Mouse (Mus musculus) fat pad, adult 2 months (tissue): ENCODE results near the gene Jup.
"Not testable (repeated sequence)": the region's sequence is repeated elsewhere in the genome, so short reads cannot be mapped to it uniquely, and the experiment has no call there.

Source experiments
- DNase-seq: peaks from one replicate; pipeline ENCODE4 v3.0.0-alpha.2; 2011; ENCODE audit warnings: low read depth, low spot score; ENCODE audit errors: extremely low read depth

Gene Jup

DNA sequence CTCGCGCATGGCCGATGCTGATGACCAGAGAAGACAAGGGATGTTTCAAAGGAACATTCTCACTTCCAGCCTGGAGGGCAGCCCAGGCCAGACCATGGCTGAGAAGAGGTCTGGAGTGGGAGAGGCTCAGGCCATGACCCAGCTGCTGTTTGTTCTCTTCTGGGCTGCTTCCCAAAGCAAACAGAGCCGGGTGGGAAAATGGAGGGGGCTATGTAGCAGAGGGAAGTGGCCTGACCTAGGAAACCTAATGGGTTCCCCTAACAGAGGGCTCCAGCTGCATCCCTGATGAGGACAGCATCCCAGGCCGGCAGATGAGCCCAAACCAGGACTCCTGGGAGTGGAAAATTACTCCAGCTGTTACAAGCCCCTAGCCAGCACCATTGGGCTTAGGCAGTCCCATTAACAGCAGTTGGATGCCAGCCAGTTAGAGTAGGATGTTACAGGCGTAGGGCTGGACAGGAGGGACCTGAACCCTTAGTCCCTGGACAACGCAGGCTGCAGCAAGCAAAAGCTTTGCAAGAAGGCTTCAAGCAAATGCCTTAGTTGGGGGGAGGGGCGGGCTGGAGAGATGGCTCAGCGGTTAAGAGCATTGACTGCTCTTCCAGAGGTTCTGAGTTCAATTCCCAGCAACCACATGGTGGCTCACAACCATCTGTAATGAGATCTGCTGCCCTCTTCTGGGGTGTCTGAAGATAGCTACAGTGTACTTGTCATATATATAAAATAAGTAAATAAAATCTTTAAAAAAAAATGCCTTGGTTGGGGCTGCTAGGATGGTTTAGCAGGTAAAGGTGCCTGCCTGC is 6.3 kb downstream of the Jup start:
- no peak for DNase-seq

DNA sequence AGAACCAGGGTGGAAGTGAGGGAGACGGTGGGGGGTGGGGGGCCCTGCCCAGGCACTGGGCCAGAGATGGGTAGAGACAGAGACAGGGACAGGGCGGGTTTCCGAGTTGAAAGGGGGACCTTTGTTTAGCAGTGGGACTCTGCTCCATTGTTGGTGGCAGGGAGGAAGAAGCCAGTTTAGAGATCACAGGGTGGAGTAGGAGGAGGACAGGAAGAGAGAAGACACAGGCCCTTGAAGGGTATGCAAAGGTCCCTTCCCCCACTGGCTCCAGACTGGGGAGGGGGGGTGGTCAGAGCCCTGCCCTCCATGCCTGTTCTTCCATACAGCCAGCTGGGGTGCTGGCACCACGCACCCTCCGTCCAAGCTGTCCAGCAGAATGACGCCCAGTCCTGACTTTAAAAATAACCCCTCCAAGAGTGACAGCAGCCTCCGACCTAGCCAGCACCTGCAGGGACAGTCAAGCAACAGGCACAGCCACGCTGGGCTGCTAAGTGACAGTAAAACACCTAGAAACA is 7.6 kb downstream of the Jup start:
- DNase-seq: no peak

DNA sequence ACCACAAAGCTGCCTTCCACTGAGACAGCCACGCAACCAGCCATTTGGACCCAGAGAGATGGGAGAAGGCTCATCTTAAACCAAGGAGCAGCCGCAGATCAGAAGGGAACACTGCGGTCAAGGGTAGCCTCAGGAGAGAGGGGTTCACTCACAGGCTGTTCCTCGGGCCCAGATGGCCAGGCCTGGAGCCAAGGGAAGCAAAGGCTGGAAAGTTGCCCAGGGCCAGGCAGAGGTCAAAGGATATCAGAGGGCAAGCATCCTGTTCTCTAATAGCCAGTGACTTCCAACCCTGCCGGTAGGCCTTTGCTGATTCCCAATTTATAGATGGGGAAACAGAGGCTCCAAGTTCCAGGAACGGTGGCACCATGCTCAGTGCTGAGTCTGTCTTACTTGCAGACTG is 9.0 kb downstream of the Jup start:
- no peak for DNase-seq

DNA sequence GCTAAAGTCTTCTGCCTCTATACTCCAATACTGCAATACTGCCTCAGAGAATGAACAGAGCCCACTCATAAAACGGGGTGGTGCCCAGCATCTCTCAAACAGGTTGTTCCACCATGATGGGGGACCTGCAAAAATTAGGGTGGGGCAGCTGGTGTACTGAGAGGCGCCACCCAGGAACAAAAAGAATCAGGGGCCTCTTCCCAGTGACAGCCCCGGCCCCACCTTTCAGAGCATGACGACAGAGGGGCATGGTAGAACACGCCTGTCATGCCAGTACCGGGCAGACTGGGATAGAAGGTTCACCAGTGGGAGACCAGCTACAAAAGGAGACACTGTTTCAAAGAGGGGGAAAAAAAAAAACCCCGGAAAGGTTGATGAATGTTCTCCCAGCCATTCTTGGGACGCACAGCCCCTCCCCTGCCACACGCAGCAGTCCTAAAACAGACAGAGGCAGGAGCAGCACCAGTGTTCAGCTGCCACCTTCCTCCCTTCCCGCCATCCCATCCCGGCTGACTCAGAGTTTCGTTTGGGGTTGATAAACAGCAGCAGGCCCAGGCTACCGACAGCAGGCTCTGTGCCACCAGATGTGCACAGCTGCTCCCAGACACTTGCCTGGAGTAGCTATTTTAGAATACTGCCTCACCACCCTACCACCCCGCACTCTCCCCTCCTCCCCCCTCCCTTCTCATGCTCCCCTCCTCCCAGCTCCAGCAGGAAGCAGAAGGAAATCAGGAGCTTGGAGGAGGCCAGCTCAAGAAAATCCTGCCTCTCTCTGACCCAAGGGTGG is 9.8 kb downstream of the Jup start:
- no peak for DNase-seq

DNA sequence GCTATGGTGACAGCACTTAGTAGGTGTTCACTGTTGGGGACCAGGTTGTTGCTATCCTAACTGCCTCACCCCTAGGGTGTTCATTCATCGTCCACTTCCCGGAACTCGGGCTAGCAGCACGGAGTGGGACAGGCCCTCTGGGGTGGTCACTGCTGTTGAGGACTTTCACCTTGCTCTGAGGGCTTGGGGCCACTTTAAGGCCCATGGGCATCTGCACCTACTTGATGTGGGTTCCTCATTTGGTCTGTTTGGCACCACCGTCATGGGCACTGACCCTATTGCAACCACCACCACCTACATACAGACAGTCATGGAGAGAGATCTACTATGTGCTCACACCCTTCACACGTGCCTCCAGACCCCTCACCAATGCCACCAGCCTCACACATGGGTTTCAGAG is 10.5 kb downstream of the Jup start:
- DNase-seq: no peak

DNA sequence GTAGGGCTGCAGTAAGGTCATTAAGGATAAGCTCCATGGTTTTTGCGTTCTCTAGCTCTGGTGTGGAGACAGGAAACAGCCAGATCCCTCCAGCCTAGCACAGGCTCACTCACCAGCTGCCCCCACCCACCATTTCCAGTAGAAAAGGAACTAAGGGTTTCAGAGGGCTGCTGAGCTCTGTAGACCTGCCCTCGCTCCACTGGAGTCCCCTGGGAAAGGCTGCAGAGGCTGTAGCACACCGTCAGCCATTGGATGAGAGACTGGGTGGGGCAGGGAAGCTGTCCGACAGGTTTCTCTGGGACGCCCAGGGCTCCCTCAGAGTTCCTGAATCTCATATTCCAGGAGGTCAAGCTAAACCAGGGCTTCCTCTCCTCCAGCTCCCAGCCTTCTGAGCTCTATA is 11.0 kb downstream of the Jup start:
- no peak for DNase-seq

DNA sequence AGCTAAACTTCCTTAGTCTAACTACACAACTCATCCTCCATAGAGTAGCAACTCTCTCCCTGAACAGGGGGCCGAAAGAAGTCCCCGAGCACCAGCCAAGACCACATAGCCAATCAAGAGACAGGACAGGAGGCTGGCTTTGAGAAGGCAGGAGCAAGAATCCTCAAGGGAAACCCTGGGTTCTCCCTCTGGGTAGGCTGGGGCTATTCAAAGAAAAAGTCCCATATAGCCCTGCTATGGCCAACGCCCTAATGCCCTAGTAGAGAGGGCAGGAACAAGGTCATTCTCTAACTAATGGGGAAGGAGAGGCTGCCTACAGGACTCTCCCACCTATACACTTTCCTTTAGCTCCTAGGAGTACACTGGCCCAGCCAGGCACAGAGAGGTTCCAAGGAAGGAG is 12.5 kb downstream of the Jup start:
- no peak for DNase-seq

DNA sequence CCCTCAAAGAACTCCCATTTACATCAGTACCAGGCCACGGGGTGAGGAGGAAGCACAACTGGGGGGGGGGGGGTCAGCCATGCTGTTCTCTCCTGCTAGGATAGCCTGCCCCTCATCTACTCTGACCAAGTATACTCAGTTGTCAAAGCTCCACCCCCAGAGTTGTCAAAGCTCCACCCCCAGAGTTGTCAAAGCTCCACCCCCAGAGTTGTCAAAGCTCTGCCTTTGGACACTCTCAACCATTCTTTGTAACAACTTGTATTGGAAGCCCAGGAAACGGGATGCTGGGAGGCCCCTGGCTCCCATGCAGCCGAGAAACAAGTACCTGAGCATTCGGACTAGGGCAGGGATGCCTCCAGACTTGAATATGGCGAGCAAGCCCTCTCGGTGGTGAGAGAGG is 14.9 kb downstream of the Jup start:
- no peak for DNase-seq

DNA sequence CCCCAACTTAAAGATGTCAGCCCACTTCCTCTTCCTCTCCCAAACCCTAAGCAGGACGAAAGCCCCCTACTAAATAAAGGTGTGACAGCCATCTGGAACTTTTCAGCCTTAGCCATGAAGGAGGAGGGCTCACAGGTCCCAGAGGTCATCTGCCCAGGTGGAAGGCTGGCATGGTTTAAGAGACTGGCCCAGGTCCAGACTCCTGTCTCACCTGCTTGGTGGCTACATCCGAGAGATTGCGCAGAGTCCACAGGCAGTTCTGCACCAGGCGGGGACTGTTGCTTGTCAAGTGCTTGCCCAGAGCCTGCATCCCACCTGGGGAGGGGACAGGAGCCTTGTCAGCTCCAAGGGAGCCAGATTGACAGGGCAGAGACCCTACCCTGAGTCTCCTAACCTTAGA is 18.3 kb downstream of the Jup start:
- no peak for DNase-seq

DNA sequence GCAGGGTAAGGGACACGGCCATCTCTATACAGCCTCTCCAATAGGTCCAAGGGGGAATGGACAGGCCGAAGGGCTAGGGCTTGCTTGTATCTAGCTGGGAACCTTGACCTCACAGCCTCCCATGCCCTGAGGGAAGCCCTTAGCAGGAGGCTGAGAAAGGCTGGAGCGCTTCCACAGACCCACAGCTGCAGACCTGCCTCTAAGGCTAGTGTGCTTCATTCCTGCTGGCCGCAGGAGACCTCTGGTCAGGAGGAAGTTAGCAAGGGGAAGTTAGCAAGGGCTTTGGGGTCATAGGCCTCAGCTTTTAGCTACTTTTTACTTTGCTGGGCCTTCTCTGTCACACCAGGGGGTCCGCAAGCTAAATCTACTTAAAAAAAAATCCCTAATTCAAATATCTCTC is 19.1 kb downstream of the Jup start:
- DNase-seq: no peak

DNA sequence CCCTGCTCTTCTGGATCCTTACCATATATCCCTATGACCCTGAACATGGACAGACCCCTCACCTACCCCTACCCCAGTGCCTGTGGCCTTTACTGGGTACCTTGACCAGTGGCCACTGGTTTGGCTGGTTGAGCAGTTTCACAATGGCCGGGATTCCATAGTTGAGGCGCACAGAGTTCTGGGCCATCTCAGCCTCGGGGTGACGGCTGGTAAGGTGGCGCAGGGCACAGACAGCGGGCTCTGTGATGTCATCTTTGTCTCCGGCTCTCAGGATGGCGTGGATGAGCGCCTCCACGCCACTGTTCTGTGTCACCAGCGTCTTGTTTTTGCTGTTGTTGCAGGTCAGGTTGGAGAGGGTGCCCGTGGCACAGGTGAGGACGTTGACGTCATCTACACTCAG is 19.6 kb downstream of the Jup start:
- DNase-seq: no peak

DNA sequence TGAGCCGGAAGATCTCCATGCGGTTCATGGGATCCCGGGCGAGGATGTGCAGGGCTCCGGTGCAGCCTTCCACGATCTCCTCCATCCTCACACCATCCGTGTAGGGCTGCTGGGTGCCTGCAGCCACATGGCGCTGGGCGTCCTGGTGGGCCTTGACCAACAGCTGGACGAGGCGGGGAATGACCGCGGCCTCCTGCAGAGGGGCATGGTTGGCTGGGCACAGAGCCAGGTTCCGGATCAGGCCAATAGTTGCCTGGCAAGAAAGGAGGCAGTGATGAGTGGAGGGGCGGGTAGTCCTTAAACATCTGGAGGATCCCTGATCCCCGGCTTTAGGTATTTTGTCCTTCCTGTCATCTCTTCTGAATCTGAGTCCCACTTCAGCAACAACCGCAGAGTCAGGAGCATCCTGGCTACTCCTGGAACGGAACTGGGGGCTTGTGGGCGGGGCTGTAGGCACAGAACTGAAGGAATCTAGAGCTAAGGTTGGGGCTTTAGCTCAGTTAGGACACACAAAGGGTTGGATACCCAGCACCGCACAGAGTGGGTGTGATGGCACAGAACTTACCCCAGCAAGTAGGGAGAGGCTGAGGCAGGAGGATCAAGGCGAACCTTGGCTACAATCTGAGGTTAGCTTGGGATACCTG is 20.7 kb downstream of the Jup start:
- no peak for DNase-seq

DNA sequence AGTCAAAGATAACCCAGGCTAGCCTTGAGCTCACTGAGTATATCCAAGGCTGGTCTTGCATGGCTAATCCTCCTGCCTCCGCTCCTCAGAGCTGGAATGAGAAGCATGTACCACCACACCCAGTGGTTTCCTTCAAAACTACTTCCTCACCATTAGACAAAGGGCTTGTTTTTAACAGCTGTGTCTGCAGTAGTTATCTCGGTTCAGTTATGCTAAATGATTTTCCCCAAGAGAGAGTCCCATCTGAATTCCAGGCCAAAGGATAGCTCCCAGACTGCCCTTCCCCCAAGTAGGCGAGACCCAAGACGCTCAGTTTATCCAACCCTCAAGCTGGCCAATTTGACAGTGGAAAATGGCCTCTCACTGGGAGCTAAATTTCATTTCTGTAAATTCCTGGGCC is 21.6 kb downstream of the Jup start:
- DNase-seq: no peak

DNA sequence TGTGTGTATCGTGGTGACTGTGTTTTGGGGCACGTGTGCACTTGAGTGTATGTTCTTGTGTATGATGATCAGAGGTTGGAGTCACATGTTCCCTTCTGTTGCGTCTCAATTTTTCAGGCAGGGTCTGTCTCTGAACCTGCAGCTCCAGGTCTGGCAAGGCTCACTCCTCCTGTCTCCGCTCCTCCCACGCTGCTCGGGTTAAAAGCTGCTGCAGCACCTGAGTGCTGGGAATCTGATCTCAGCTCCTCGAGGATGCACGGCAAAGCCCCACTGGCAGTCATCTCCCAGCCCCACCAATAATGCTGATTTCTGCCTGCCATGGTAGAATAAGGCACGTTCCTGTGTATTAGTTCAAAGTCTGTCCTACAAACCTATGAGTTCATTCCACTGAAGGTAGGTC is 22.4 kb downstream of the Jup start:
- DNase-seq: no peak

DNA sequence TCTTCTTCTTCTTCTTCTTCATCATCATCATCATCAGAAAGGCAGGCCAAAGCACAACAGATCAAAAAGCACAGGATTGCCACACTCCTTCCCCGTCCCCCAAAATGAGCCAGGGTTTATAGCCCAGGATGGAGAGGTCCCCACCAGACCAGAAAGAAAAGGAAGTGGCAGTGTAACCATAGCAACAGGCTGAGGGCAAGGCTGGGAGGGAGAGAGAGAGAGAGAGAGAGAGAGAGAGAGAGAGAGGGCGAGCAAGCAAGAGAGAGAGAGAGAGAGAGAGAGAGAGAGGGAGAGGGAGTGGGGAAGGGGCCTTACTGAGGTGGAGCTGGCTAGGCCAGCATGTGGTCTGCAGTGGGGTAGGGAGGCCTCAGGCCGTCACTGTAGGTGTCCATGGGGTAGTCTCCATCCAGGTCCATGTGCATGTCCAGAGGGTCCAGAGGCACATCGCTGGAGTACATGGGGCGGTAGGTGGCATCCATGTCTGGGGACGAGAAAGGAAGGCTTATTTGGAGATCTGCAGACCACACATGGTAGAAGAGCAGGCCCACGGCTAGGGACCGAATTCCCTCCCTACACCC is 25.5 kb downstream of the Jup start:
- no peak for DNase-seq

DNA sequence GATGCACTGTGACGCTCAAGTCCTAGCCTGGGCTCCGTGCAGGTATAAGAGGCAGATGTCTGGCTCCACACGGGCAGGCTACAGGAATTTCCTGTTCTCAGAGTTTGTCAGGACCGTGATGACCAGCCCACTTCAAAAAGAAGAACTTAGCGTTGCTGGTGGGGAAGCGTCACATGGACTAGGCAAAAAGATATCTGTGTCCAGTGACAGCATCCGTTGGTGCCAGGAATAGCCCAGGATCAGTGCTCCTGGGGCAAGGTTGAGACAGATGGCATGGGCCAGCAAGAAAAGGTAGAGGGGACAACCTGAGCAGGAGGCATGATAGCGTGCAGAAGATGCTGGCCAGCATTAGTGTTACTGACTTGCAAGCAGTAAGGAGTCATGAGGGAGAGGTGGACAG is 27.7 kb downstream of the Jup start:
- no peak for DNase-seq

DNA sequence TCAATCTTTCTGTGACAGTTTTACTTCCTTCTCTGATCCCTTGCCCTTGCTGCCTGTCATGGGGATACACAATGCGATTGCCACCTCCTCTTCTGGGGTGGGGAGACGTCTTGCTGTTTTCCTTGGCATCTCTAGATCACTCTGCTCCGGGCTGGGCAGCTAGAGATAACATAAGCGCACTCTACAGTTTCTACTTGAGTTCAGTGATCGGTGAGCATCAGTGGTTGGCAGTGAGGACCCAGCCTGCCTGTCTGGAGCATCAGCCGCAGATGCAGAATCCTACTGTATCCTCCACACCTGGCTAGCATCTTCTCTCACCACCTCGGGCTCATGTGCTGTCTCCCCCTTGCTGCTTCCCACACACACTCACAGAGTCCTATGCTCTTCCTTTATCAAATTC is 28.4 kb downstream of the Jup start:
- no peak for DNase-seq

DNA sequence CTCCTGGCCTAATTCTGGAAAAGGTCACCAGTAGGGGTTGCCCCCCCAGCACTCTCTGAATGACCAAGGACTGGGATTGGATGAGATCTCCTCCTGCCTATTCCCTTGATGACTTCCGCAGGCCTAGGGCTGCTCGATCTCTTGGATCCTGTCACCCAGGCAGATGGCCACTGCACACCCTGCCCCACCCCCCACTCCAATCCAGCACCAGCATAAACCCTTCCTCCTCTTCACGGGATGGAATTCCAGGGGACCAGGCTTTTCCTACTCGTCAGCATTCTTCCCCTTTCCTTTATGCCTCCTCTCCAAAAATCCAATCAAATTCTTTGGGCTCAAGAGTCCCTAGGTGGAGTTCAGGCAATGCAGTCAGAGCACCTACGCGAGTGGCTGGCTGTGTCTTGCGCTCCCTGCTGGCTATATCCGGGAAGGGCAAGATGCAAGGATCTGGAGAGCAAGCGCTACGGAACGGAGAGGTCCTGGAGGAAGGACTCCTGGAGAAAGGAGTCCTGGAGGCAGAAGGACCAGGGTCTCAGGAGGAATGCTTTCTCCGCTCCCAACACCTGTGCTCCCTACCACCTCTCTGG is 34.5 kb downstream of the Jup start:
- DNase-seq: no peak

DNA sequence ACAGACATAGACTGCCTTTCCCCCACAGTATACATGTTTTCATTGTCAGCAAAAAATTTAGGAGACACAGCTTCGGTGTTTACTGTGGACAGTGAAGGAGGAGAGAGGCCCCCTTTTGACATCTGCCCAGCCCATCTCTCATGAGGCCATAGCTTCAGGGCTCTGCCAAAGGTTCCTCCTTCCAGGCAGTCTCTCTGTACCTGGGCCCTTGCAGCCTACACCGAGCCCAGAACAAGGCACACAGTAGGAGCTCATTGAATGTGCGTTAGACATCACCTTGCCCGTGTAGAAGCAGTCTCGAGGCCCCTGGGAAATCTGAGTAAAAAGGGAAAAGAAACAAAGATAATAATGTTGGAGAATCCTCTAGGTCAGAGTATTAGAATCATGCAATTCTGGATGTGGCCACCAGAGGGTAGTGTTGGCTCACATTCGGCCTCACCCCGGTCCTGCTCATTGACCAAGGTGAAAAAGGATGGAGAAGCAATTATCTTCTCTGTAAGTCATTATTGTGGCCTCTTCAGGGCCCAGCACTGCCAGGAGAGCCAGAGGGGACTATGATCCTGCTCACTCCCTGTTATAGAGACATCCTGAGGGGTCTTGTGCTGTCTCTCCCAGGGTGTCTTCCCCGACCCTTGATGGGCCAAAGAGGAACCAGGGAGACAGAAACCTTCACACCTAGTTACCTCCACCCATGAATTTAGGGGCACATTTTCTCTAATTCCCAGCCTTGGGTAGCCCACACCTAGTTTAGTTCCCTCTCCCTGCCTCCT is 35.2 kb downstream of the Jup start:
- no peak for DNase-seq

DNA sequence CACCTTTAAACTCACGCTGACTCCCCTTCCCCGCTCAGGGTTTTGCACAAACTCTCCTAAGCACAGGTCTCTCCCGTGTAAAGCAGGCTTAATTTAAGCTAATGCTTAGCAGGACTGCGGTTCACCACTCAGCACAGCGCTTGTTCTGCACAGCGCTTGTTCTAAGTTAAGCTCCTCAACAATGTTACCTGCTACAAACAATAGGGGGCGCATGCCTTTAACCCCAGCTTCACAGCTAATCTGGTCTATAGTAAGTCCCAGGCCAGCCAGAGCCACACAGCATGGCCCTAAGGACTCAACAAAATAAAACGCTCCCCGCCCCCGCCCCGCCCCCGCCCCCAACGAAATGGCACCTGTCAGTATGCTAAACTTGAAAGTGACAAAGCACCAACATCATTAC is 36.5 kb downstream of the Jup start:
- not testable (repeated sequence) for DNase-seq
